Mouse (Mus musculus) neural tube, embryonic 15.5 days (tissue): ENCODE results near the gene Sgk2. TPM values are rescaled to one million over a fixed set of nuclear protein-coding genes. Genes with fewer than 3 reads are reported as not detected.
A peak's percentile ranks its signal among the peaks of the same experiment; 100 is the strongest.

Source experiments
- ATAC-seq: fragments of 200-750 bp; cut with Nextera tagmentation; 2 replicates; pipeline ENCODE4 v1.8.0; 2017; ENCODE audit warnings: mild to moderate bottlenecking, moderate TSS enrichment, moderate library complexity; ENCODE audit not compliant: low FRiP score
- H3K27ac ChIP-seq: fragments of 300-500 bp; sonication (generic); replicated peaks from 2 replicates; pipeline ENCODE4 v1.5.1; 2015; ENCODE audit warnings: mild to moderate bottlenecking, inconsistent platforms
- H3K27me3 ChIP-seq: fragments of 300-500 bp; sonication (generic); replicated peaks from 2 replicates; pipeline ENCODE4 v1.6.1; 2015; ENCODE audit warnings: inconsistent platforms
- H3K36me3 ChIP-seq: fragments of 300-500 bp; sonication (generic); 2 replicates; pipeline ENCODE4 v1.6.1; 2015; ENCODE audit warnings: inconsistent platforms
- H3K4me1 ChIP-seq: fragments of 300-500 bp; sonication (generic); 2 replicates; pipeline ENCODE4 v1.6.1; 2015; ENCODE audit warnings: inconsistent platforms
- H3K4me2 ChIP-seq: fragments of 300-500 bp; sonication (generic); 2 replicates; pipeline ENCODE4 v1.6.1; 2015; ENCODE audit warnings: inconsistent platforms, mild to moderate bottlenecking, moderate library complexity
- H3K4me3 ChIP-seq: fragments of 300-500 bp; sonication (generic); replicated peaks from 2 replicates; pipeline ENCODE4 v1.5.1; 2015; ENCODE audit warnings: mild to moderate bottlenecking, inconsistent platforms
- H3K9ac ChIP-seq: fragments of 300-500 bp; sonication (generic); replicated peaks from 2 replicates; pipeline ENCODE4 v1.6.1; 2015; ENCODE audit warnings: mild to moderate bottlenecking, inconsistent platforms
- H3K9me3 ChIP-seq: fragments of 300-500 bp; sonication (generic); replicated peaks from 2 replicates; pipeline ENCODE4 v1.6.1; 2016; ENCODE audit warnings: inconsistent platforms
- WGBS: fragments of 180-500 bp; shearing (Covaris S2); methylation state at CpG from one replicate; pipeline ENCODE4 v1.1.7; 2015; ENCODE audit warnings: mixed read lengths; 5-methylcytosine and 5-hydroxymethylcytosine counted together
- polyA plus RNA-seq: library from polyadenylated mRNA; unstranded; fragments of >200 nt; fragmentation: Nextera tagmentation; extraction: Ambion mirVana; gene quantifications from 2 replicates; pipeline ENCODE4 v1.2.1, GENCODE M21; 2015

The Sgk2 gene
- polyA plus RNA-seq, 1 experiment from 2014 or later = 0.13 TPM

- WGBS = 94% methylated on average over 3 of the region's 3 CpGs
- ATAC-seq = no peak
Observed at GRCm38 (mm10) chr2:162969101-162969500, 18.0 kb upstream of the Sgk2 start.

DNA sequence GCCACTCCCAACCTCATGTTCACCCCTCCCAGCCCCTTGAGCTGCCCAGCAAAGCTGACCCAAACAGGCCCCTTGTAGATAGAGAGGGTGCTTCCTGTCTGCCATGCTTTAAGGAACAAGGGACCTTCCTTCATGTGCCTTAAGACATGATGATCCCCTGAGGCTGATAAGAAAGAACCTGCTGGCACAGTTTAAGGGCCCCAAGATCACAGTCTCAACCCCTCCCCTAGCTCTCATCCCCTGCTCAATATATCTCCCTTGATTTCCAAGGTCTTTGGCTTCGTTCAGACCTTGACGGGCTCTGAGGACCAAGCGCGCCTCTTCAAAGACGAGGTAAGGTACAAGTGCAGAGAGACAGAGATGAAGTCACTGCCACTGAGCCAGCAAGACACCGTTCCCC is 16.2 kb upstream of the Sgk2 start:
- Histone ChIP-seq H3K9me3 (no peaks in the 10 kb centered on the region), H3K27ac (no peak overlapping the region), H3K4me2 (no peak overlapping the region), H3K27me3 (0 out of 2 replicates have a peak, but pooled peaks cover 3% of the 10 kb centered on the region), H3K4me3 (no peak overlapping the region), H3K4me1 (peaks cover 16% of the 10 kb centered on the region), H3K9ac (no peak overlapping the region), H3K36me3 (no peaks in the 10 kb centered on the region)
- whole genome bisulfite sequencing = 87% methylated on average over 6 of the region's 6 CpGs
- ATAC-seq = no peak

More at GRCm38 (mm10) chr2:162969101-162969500, 18.0 kb upstream of the Sgk2 start:
- Histone ChIP-seq H3K27ac (no peak overlapping the region), H3K4me2 (no peak overlapping the region), H3K4me3 (no peak overlapping the region), H3K36me3 (no peaks in the 10 kb centered on the region), H3K9ac (no peak overlapping the region), H3K9me3 (no peaks in the 10 kb centered on the region), H3K4me1 (peaks cover 6% of the 10 kb centered on the region), H3K27me3 (0 out of 2 replicates have a peak, but pooled peaks cover 3% of the 10 kb centered on the region)

DNA sequence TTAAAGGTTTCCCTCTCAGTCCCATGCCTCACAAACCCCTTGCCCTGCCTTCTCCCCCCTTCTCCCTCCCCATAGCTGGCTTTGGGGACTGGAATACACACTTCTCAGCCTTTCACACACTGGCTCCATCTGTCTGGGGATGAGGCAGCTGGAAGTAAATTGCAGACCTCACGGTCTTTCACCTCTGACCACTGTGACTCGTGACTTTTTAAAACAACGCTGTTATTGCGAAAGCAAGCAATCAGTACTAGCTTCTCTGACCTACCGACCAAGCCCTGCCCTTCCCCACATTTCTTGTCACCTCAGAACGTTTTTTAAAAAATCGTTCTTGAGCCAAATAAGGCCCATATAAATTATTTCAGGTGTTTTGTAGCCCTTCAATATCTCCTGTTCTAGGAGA is 14.4 kb upstream of the Sgk2 start:
- no peaks in the 10 kb centered on the region for H3K36me3 ChIP-seq
- no peak overlapping the region for H3K4me3 ChIP-seq
- WGBS = 55% methylated on average over 7 of the region's 7 CpGs
- no peak for ATAC-seq
- H3K9me3 ChIP-seq = no peaks in the 10 kb centered on the region
- H3K9ac ChIP-seq = no peak overlapping the region
- H3K4me1 ChIP-seq = peaks cover 16% of the 10 kb centered on the region
- H3K27me3 ChIP-seq = 0 out of 2 replicates have a peak, but pooled peaks cover 3% of the 10 kb centered on the region
- H3K27ac ChIP-seq = no peak overlapping the region
- no peak overlapping the region for H3K4me2 ChIP-seq

GRCm38 (mm10) chr2:162973206-162973605 is 13.9 kb upstream of the Sgk2 start:
- Histone ChIP-seq H3K4me2 (no peak overlapping the region), H3K9me3 (no peaks in the 10 kb centered on the region), H3K4me1 (peaks cover 16% of the 10 kb centered on the region), H3K9ac (no peak overlapping the region), H3K27ac (no peak overlapping the region), H3K36me3 (no peaks in the 10 kb centered on the region), H3K4me3 (no peak overlapping the region), H3K27me3 (0 out of 2 replicates have a peak, but pooled peaks cover 3% of the 10 kb centered on the region)
- ATAC-seq = no peak
- 72% methylated on average over 5 of the region's 5 CpGs for WGBS

DNA sequence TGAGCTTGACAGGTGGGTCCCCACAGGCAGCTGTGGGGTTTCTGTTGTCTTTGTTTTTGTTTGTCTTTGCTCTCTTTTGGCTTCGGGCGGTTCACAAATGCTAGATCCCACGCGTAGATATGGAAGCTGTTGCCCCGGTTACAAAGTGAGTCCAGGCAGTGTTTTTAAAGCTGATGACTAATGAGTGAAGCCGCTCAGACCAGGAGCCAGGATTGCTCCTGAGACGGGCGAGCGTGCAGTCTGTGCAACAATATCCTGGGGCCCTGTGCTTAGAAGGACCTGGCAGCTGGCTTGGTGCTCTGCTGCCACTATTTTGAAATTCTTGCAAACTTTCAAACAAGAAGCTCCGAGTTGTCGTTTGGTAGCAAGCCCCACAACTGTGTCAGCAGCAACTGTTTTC is 13.5 kb upstream of the Sgk2 start:
- Histone ChIP-seq H3K4me1 (peaks cover 16% of the 10 kb centered on the region), H3K4me2 (no peak overlapping the region), H3K27ac (no peak overlapping the region), H3K9ac (no peak overlapping the region), H3K9me3 (no peaks in the 10 kb centered on the region), H3K36me3 (no peaks in the 10 kb centered on the region), H3K27me3 (0 out of 2 replicates have a peak, but pooled peaks cover 3% of the 10 kb centered on the region), H3K4me3 (no peak overlapping the region)
- ATAC-seq = no peak
- WGBS = 19% methylated on average over 11 of the region's 11 CpGs

DNA sequence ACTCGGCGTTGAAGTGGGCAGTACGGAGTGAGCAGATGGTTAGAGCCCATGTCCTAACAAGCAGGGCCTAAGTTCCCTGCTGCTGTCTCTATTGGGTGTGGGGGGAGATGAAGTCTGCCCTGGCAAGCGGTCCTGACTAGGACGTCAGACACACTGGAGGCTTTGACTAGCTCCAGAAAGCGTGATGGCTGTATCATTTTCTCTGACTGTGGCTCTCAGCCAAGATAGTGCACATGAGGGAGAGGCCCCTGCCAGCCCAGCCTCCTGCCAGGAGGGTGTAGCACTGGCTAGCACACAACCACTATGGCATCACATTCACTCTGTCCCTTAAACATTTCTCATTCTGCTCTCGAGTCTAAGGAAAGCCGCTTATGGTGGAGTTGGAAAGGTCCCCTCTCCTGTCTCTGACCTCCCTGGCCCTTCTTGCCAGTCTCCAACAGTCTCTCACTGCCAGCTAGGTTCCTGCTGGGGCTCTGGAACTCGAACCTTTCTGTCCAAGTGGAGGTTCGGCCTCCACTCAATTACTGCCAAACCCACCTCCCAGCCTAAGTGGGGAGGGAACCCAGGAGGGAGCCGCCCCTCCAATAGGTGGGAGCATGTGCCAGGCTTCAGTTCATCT is 11.9 kb upstream of the Sgk2 start:
- Histone ChIP-seq H3K4me2 (no peak overlapping the region), H3K27ac (no peak overlapping the region), H3K4me3 (no peak overlapping the region), H3K27me3 (0 out of 2 replicates have a peak, but pooled peaks cover 3% of the 10 kb centered on the region), H3K9me3 (no peaks in the 10 kb centered on the region), H3K9ac (no peak overlapping the region), H3K4me1 (peaks cover 16% of the 10 kb centered on the region), H3K36me3 (no peaks in the 10 kb centered on the region)
- peak; percentile 45; the same call in 1 of the 2 replicates for ATAC-seq
- 75% methylated on average over 11 of the region's 11 CpGs for WGBS

DNA sequence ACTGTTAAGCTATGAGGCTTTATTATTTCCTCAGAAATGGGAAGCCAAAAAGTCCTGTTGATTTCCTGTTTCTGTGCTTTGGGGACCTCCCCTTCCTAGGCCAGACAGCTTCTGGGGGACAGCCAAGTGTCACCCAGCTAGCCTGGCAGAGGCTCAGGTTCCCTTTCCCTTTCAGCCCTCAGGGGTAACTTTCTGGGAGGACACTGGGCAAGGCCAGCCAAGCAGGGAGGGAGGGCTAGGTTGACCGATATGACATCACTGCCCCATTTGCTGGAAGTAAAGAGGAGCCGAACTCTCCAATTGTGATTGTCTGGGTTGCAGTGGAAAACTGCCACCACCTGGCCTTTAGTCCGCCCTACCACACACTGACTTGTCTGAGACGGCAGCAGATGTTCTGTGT is 11.1 kb upstream of the Sgk2 start:
- Histone ChIP-seq H3K4me1 (peaks cover 16% of the 10 kb centered on the region), H3K36me3 (no peaks in the 10 kb centered on the region), H3K4me3 (no peak overlapping the region), H3K27me3 (0 out of 2 replicates have a peak, but pooled peaks cover under 1% of the 10 kb centered on the region), H3K9ac (no peak overlapping the region), H3K4me2 (no peak overlapping the region), H3K9me3 (no peaks in the 10 kb centered on the region), H3K27ac (no peak overlapping the region)
- ATAC-seq = no peak
- WGBS = 58% methylated on average over 4 of the region's 4 CpGs

- no peaks in the 10 kb centered on the region for H3K36me3 ChIP-seq
- H3K27ac ChIP-seq = no peak overlapping the region
- no peaks in the 10 kb centered on the region for H3K4me1 ChIP-seq
- H3K4me3 ChIP-seq = no peak overlapping the region
- no peak overlapping the region for H3K9ac ChIP-seq
- peaks cover 4% of the 10 kb centered on the region; the same call in 1 of the 2 replicates for H3K27me3 ChIP-seq
- no peaks in the 10 kb centered on the region for H3K9me3 ChIP-seq
- WGBS = 90% methylated on average over 6 of the region's 6 CpGs
- ATAC-seq = no peak
- no peak overlapping the region for H3K4me2 ChIP-seq
Observed at GRCm38 (mm10) chr2:162984381-162984780, 2.7 kb upstream of the Sgk2 start.

- 51% methylated on average over 3 of the region's 3 CpGs for WGBS
- no peak for ATAC-seq
- H3K9me3 ChIP-seq = no peaks in the 10 kb centered on the region
Observed at GRCm38 (mm10) chr2:162985923-162986322, 1.2 kb upstream of the Sgk2 start.

GRCm38 (mm10) chr2:162986764-162987163 is 366 bp upstream of the Sgk2 start:
- Histone ChIP-seq H3K4me2 (no peak overlapping the region), H3K4me3 (no peak overlapping the region), H3K36me3 (no peaks in the 10 kb centered on the region), H3K4me1 (no peaks in the 10 kb centered on the region), H3K9me3 (no peaks in the 10 kb centered on the region), H3K9ac (no peak overlapping the region), H3K27me3 (peaks cover 4% of the 10 kb centered on the region), H3K27ac (no peak overlapping the region)
- 84% methylated on average over 3 of the region's 3 CpGs for WGBS
- no peak for ATAC-seq

More at GRCm38 (mm10) chr2:162985923-162986322, 1.2 kb upstream of the Sgk2 start:
- H3K27ac ChIP-seq = no peak overlapping the region
- no peak overlapping the region for H3K4me3 ChIP-seq
- H3K36me3 ChIP-seq = no peaks in the 10 kb centered on the region
- no peaks in the 10 kb centered on the region for H3K4me1 ChIP-seq
- no peak overlapping the region for H3K4me2 ChIP-seq
- no peak overlapping the region for H3K9ac ChIP-seq
- peaks cover 4% of the 10 kb centered on the region for H3K27me3 ChIP-seq

DNA sequence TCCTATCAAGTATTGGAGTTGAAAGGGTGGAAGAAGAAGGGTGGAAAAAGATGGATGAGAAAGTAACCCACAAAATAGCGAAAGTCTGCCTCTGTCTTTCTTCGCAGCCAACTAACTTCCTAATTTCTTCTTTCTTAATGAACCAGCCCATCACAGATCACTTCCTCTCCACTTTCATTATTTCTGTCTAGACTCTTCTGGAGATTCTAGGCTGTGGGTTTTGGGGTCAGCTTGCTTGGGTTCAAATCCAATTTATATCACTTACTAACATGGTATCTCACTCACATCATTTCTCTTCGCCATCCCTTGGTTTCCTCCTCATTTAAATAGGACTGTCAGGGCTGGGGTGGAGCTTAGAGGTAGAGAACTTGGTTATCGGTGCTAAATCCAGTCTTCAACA is 1.1 kb downstream of the Sgk2 start:
- Histone ChIP-seq H3K4me1 (no peaks in the 10 kb centered on the region), H3K36me3 (no peaks in the 10 kb centered on the region), H3K4me3 (no peak overlapping the region), H3K9ac (no peak overlapping the region), H3K27me3 (peaks cover 4% of the 10 kb centered on the region), H3K9me3 (no peaks in the 10 kb centered on the region), H3K4me2 (no peak overlapping the region), H3K27ac (no peak overlapping the region)
- 91% methylated on average over 4 of the region's 4 CpGs for WGBS
- ATAC-seq = no peak

DNA sequence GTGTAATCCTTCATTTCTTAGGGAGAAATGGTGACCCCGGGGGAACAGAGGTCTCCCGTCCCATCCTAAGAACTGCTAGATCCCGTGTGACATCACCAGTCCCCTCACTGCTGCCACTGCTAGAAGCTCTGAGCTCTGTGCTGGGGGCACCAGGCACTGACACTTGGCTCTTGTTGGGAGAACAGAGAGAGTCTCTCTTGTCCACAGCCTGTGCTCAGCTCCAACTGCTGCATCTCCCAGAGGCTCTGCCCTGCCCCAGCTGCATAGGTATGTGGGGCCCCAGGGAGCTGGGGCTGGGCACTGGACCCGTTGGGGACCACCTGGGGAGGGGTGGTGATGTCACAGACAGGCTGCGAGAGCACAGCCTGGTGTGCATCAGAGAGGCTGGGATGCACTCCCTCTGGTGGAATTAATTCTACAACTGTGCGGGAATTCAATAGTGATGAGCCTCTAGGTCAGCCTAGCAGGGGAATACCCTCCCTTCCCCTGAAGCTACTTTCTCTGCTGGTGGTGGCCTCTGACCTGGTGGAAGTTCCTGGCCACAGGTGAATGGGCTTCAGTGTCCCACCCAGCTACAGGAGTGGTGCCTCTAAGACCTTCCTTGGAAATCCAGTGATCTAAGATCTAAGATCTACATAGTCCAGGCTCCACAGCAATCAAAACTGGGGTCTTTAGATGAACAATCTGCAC is 4.4 kb downstream of the Sgk2 start:
- H3K9ac ChIP-seq = no peak overlapping the region
- 44% methylated on average over 6 of the region's 6 CpGs for WGBS
- H3K27me3 ChIP-seq = peaks cover 4% of the 10 kb centered on the region
- no peaks in the 10 kb centered on the region for H3K36me3 ChIP-seq
- H3K9me3 ChIP-seq = no peaks in the 10 kb centered on the region
- ATAC-seq = no peak
- H3K27ac ChIP-seq = no peak overlapping the region
- no peaks in the 10 kb centered on the region for H3K4me1 ChIP-seq
- no peak overlapping the region for H3K4me2 ChIP-seq
- H3K4me3 ChIP-seq = no peak overlapping the region
